Comparison of ENCODE assay signal across 14 mouse cellular contexts in the genomic region with DNA sequence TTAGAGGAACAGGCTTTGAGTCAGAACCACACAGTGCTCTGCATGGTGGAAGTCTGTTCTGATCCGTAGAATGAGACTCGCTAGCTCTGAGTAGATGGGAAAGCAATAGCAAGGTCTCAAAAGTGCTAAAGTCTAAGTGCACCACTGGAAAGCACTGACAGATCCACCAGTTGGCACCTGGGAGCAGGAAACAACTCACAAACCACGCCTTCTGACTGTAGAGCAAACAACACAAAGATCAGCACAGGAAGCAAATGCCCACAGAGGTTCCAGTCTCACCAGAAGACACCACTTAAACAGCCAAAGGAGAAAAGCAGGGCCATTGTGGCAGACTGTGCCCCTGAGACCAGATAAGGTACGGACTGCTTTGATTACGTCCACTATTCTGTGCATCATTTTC.
"Had no signal": no experiment of that assay in that cellular context is flagged by ENCODE, and none has a peak within 500 bp of the region (broad histone marks: within the 10 kb centered on the region; RNA-seq: fewer than 3 reads in every experiment).

No protein-coding gene starts in this region.

- H3K27ac ChIP-seq: kidney, embryonic 15.5 days; left cerebral cortex, adult 2 months; limb, embryonic 12.5 days; liver, embryonic 13.5 days; midbrain, embryonic 13.5 days; neural tube, embryonic 15.5 days; stomach, postnatal 0 days had no signal

- DNase-seq: kidney, adult 2 months; kidney, postnatal 14 days; liver; liver, embryonic 13.5 days; liver, postnatal 0 days; right cerebral cortex, adult 18-20 months; right cerebral cortex, postnatal 25 days had no signal

- H3K4me3 ChIP-seq: kidney, embryonic 15.5 days; left cerebral cortex, adult 2 months; limb, embryonic 12.5 days; liver, embryonic 13.5 days; midbrain, embryonic 13.5 days; neural tube, embryonic 15.5 days had no signal

- H3K4me1 ChIP-seq: kidney, embryonic 15.5 days; limb, embryonic 12.5 days; liver, embryonic 13.5 days; neural tube, embryonic 15.5 days had no signal

- H3K27me3 ChIP-seq: kidney, embryonic 15.5 days; limb, embryonic 12.5 days; liver, embryonic 13.5 days; midbrain, embryonic 13.5 days; neural tube, embryonic 15.5 days had no signal

- ATAC-seq: intestine, embryonic 16.5 days; liver, postnatal 0 days; midbrain, embryonic 13.5 days had no signal

- H3K36me3 ChIP-seq: kidney, embryonic 15.5 days; limb, embryonic 12.5 days; liver, embryonic 13.5 days; midbrain, embryonic 13.5 days; neural tube, embryonic 15.5 days had no signal

- H3K9me3 ChIP-seq: kidney, embryonic 15.5 days; limb, embryonic 12.5 days; liver, embryonic 13.5 days; midbrain, embryonic 13.5 days; neural tube, embryonic 15.5 days had no signal
